Mouse (Mus musculus) hindbrain, embryonic 10.5 days (tissue): ENCODE measurements at regions not wholly inside any gene's neighbourhood (a gene's known extent, or its start where the extent isn't known, plus 50 kb on each side); places are given as distances from the start of the nearest gene placed in this dataset.
A peak's percentile ranks its signal among the peaks of the same experiment; 100 is the strongest.

Source experiments
- DNase-seq: peaks from one replicate; pipeline ENCODE4 v3.0.0-alpha.2; 2017; ENCODE audit warnings: low spot score
- H3K27ac ChIP-seq: fragments of 300-500 bp; sonication (generic); 2 replicates; pipeline ENCODE4 v1.5.1; 2016; ENCODE audit warnings: mild to moderate bottlenecking, moderate library complexity
- H3K27me3 ChIP-seq: fragments of 300-500 bp; sonication (generic); 2 replicates; pipeline ENCODE4 v1.6.1; 2016; ENCODE audit warnings: mild to moderate bottlenecking; ENCODE audit not compliant: poor library complexity, insufficient read depth, severe bottlenecking
- H3K36me3 ChIP-seq: fragments of 300-500 bp; sonication (generic); 2 replicates; pipeline ENCODE4 v1.6.1; 2016; ENCODE audit warnings: mild to moderate bottlenecking, moderate library complexity
- H3K4me1 ChIP-seq: fragments of 300-500 bp; sonication (generic); replicated peaks from 2 replicates; pipeline ENCODE4 v1.6.1; 2016; ENCODE audit warnings: mild to moderate bottlenecking
- H3K4me3 ChIP-seq: fragments of 300-500 bp; sonication (generic); 2 replicates; pipeline ENCODE4 v1.5.1; 2016; ENCODE audit warnings: mild to moderate bottlenecking, moderate library complexity
- H3K9me3 ChIP-seq: fragments of 300-500 bp; sonication (generic); 2 replicates; pipeline ENCODE4 v1.6.1; 2016; ENCODE audit warnings: mild to moderate bottlenecking, moderate library complexity
- WGBS: fragments of 180-500 bp; shearing (Covaris S2); methylation state at CpG from one replicate; pipeline ENCODE4 v1.1.7; 2016; 5-methylcytosine and 5-hydroxymethylcytosine counted together

- H3K9me3 ChIP-seq, result peaks cover 6% of the 10 kb centered on the region; the same call in 1 of the 2 replicates
- H3K4me1 ChIP-seq, result peaks cover 22% of the 10 kb centered on the region
- H3K27ac ChIP-seq, result peak overlapping the region; percentile 59; the same call in 1 of the 2 replicates
- no peak overlapping the region for H3K4me3 ChIP-seq
- no peaks in the 10 kb centered on the region for H3K36me3 ChIP-seq
- 4% methylated on average over 2 of the region's 2 CpGs for WGBS
- DNase-seq, result peak; percentile 32
- no peaks in the 10 kb centered on the region for H3K27me3 ChIP-seq
Observed at GRCm38 (mm10) chr10:8095924-8096323, 139.9 kb upstream of the Tab2 start.

GRCm38 (mm10) chr10:8095206-8095605, 139.2 kb upstream of the Tab2 start:
- Histone ChIP-seq H3K9me3 (peaks cover 6% of the 10 kb centered on the region; the same call in 1 of the 2 replicates), H3K36me3 (no peaks in the 10 kb centered on the region), H3K27ac (no peak overlapping the region), H3K4me3 (no peak overlapping the region), H3K27me3 (no peaks in the 10 kb centered on the region), H3K4me1 (peaks cover 22% of the 10 kb centered on the region)
- no peak for DNase-seq
- WGBS, result 78% methylated on average over 3 of the region's 3 CpGs

- Histone ChIP-seq H3K27ac (peak overlapping the region; percentile 59; the same call in 1 of the 2 replicates), H3K36me3 (no peaks in the 10 kb centered on the region), H3K27me3 (no peaks in the 10 kb centered on the region), H3K9me3 (no peaks in the 10 kb centered on the region), H3K4me1 (peaks cover 39% of the 10 kb centered on the region), H3K4me3 (no peak overlapping the region)
- DNase-seq, result no peak
- 67% methylated on average over 8 of the region's 8 CpGs for WGBS
Observed at GRCm38 (mm10) chr10:8091871-8092552, 136.0 kb upstream of the Tab2 start.

- Histone ChIP-seq H3K36me3 (no peaks in the 10 kb centered on the region), H3K27me3 (no peaks in the 10 kb centered on the region), H3K27ac (peak overlapping the region; percentile 50), H3K9me3 (no peaks in the 10 kb centered on the region), H3K4me3 (no peak overlapping the region), H3K4me1 (peaks cover 27% of the 10 kb centered on the region)
- WGBS, result 23% methylated on average over 9 of the region's 9 CpGs
- peak; percentile 59 for DNase-seq
Observed at GRCm38 (mm10) chr10:8089296-8089695, 133.3 kb upstream of the Tab2 start.

GRCm38 (mm10) chr10:8088737-8089136, 132.7 kb upstream of the Tab2 start:
- DNase-seq, result no peak
- Histone ChIP-seq H3K9me3 (no peaks in the 10 kb centered on the region), H3K27me3 (no peaks in the 10 kb centered on the region), H3K27ac (peak overlapping the region; percentile 50; the same call in 1 of the 2 replicates), H3K4me1 (peaks cover 27% of the 10 kb centered on the region), H3K36me3 (no peaks in the 10 kb centered on the region), H3K4me3 (no peak overlapping the region)
- 67% methylated on average over 3 of the region's 3 CpGs for WGBS

- Histone ChIP-seq H3K4me3 (no peak overlapping the region), H3K9me3 (no peaks in the 10 kb centered on the region), H3K27ac (no peak overlapping the region), H3K27me3 (no peaks in the 10 kb centered on the region), H3K4me1 (peaks cover 27% of the 10 kb centered on the region), H3K36me3 (no peaks in the 10 kb centered on the region)
- WGBS, result 91% methylated on average over 3 of the region's 3 CpGs
- no peak for DNase-seq
Observed at GRCm38 (mm10) chr10:8088321-8088720, 132.3 kb upstream of the Tab2 start.

- no peak overlapping the region for H3K27ac ChIP-seq
- no peak for DNase-seq
- H3K27me3 ChIP-seq, result no peaks in the 10 kb centered on the region
- no peak overlapping the region for H3K4me3 ChIP-seq
- no peaks in the 10 kb centered on the region for H3K36me3 ChIP-seq
- 37% methylated on average over 2 of the region's 2 CpGs for WGBS
- peaks cover 26% of the 10 kb centered on the region for H3K4me1 ChIP-seq
- no peaks in the 10 kb centered on the region for H3K9me3 ChIP-seq
Observed at GRCm38 (mm10) chr10:8087106-8087505, 131.1 kb upstream of the Tab2 start.

GRCm38 (mm10) chr10:8086442-8086841, 130.4 kb upstream of the Tab2 start:
- Histone ChIP-seq H3K27me3 (no peaks in the 10 kb centered on the region), H3K36me3 (no peaks in the 10 kb centered on the region), H3K4me1 (peaks cover 22% of the 10 kb centered on the region), H3K9me3 (no peaks in the 10 kb centered on the region), H3K27ac (no peak overlapping the region), H3K4me3 (no peak overlapping the region)
- DNase-seq, result no peak
- WGBS, result 84% methylated on average over 4 of the region's 4 CpGs

- 81% methylated on average over 8 of the region's 8 CpGs for WGBS
- Histone ChIP-seq H3K4me3 (no peak overlapping the region), H3K27me3 (no peaks in the 10 kb centered on the region), H3K27ac (no peak overlapping the region), H3K36me3 (no peaks in the 10 kb centered on the region), H3K4me1 (no peaks in the 10 kb centered on the region), H3K9me3 (no peaks in the 10 kb centered on the region)
- DNase-seq, result no peak
Observed at GRCm38 (mm10) chr10:8077904-8078811, 122.1 kb upstream of the Tab2 start.

- Histone ChIP-seq H3K4me1 (no peaks in the 10 kb centered on the region), H3K9me3 (no peaks in the 10 kb centered on the region), H3K4me3 (no peak overlapping the region), H3K27me3 (no peaks in the 10 kb centered on the region), H3K27ac (no peak overlapping the region), H3K36me3 (no peaks in the 10 kb centered on the region)
- no peak for DNase-seq
- 95% methylated on average over 1 of the region's 1 CpGs for WGBS
Observed at GRCm38 (mm10) chr10:8072463-8072862, 116.4 kb upstream of the Tab2 start.

- no peak for DNase-seq
- no peaks in the 10 kb centered on the region for H3K4me1 ChIP-seq
- no peaks in the 10 kb centered on the region for H3K36me3 ChIP-seq
- H3K4me3 ChIP-seq, result no peak overlapping the region
- H3K27me3 ChIP-seq, result no peaks in the 10 kb centered on the region
- 67% methylated on average over 3 of the region's 3 CpGs for WGBS
- H3K9me3 ChIP-seq, result no peaks in the 10 kb centered on the region
- no peak overlapping the region for H3K27ac ChIP-seq
Observed at GRCm38 (mm10) chr10:8071858-8072257, 115.8 kb upstream of the Tab2 start.

- Histone ChIP-seq H3K36me3 (no peaks in the 10 kb centered on the region), H3K27ac (no peak overlapping the region), H3K4me3 (no peak overlapping the region), H3K4me1 (no peaks in the 10 kb centered on the region), H3K27me3 (no peaks in the 10 kb centered on the region), H3K9me3 (no peaks in the 10 kb centered on the region)
- DNase-seq, result no peak
- WGBS, result 73% methylated on average over 2 of the region's 2 CpGs
Observed at GRCm38 (mm10) chr10:8070472-8070871, 114.4 kb upstream of the Tab2 start.

GRCm38 (mm10) chr10:8066926-8067325, 110.9 kb upstream of the Tab2 start:
- Histone ChIP-seq H3K36me3 (no peaks in the 10 kb centered on the region), H3K27ac (no peak overlapping the region), H3K4me3 (no peak overlapping the region), H3K27me3 (no peaks in the 10 kb centered on the region), H3K9me3 (no peaks in the 10 kb centered on the region), H3K4me1 (no peaks in the 10 kb centered on the region)
- 85% methylated on average over 3 of the region's 3 CpGs for WGBS
- no peak for DNase-seq
